Mouse (Mus musculus) right cerebral cortex, postnatal 25 days (tissue): Measurements from ENCODE around the gene Nckap5.

Experiments
- DNase-seq: peaks from one replicate; pipeline ENCODE4 v3.0.0; 2022

Gene Nckap5

GRCm38 (mm10) chr1:126764201-126764600 is 66.4 kb downstream of the Nckap5 start:
- no peak for DNase-seq

- no peak for DNase-seq
Observed at GRCm38 (mm10) chr1:126763192-126763591, 67.4 kb downstream of the Nckap5 start.

- no peak for DNase-seq
Observed at GRCm38 (mm10) chr1:126760386-126760785, 70.2 kb downstream of the Nckap5 start.

GRCm38 (mm10) chr1:126755682-126756081 is 74.9 kb downstream of the Nckap5 start:
- DNase-seq: no peak

DNA sequence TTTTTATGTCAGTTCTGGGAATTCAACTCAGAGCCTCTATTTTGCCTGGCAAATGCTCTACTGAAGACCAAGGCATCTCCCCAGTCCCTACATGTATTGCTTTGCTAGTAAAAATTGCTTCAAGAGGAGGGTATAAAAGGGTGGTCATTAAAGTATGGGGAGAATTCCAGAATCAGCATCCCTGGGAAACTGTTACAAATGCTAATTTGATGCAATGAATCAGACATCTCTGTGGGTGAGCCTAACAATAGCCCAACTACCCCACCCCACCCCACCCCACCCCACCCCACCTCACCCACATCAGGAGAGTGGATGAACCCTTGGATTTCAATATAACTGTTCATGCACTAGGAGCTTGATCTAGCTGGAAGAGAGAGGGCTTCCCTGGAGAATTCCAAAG is 77.0 kb downstream of the Nckap5 start:
- DNase-seq: no peak

DNA sequence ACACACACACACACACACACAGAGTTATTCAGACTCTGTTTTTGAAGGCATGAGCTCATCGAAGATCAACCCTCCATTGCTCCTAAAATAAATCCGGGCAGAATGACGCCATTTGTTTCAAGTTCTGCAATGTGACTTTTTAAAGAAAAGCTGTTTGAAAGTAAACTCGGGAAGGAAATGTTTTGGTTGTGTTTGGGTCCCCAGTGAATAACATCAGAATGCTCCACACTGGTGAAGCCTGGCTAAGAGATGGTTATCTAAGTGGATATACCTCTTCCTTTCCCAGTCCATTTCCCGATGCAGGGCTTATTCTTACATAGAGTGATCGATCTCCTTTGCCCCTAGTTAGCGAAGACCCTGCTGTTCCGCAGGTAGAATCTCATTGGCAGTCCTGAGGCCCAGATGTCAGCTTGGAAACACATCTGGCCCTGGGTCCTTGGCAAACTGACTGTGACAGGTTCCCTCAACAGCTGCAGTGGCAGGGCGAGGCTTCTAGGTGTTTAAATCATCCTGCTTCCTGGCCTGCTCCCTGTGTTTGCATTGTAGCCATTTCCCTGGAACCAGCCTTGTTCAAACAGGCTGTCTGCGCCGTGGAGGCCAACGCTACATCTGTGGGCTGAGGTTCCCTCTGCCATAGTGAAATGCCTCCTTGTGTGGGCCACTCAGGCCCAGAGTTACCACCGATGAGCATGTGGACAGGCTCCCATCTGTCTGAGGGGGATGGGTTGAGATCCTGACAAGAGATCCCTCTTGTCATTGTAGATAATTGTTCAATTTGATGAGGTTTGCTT is 78.2 kb downstream of the Nckap5 start:
- DNase-seq: no peak

- no peak for DNase-seq
Observed at GRCm38 (mm10) chr1:126751137-126751536, 79.5 kb downstream of the Nckap5 start.

DNA sequence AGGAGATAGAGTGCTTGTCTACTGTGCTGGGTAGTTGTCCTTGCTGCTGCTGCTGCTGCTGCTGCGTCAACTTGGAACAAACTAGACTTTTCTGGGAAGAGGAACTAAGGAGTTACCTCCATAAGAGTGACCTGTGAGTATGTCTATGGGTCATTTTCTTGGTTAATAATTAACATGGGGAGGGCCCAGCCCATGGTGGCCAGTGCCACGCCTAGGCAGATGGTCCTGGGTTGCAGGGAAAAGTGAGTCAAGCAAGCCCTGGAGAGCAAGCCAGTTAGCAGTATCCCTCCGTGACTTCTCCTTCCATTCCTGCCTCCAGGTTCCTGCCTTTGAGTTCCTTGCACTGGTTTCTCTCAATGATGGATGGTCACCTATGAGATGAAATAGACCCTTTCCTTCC is 80.4 kb downstream of the Nckap5 start:
- no peak for DNase-seq

DNA sequence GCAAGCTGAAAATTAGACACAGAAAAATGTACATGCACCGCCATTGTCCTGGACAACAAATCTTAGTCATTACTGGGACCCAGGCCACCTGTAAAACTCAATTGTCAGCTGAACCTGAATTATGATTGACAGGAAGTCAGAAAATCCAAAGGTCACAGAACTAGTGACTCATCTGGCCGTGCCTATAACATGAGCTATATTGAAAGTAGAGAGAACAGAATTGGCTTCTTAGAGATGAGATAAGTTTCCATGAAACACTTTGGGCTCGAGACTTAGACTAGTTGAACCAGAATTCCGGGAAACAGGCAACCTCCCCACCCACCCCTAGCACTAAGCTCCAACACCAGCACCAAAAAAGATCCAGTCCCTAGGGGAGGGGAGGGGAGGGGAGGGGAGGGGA is 82.7 kb downstream of the Nckap5 start:
- no peak for DNase-seq

- DNase-seq: no peak
Observed at GRCm38 (mm10) chr1:126745482-126746136, 85.0 kb downstream of the Nckap5 start.

DNA sequence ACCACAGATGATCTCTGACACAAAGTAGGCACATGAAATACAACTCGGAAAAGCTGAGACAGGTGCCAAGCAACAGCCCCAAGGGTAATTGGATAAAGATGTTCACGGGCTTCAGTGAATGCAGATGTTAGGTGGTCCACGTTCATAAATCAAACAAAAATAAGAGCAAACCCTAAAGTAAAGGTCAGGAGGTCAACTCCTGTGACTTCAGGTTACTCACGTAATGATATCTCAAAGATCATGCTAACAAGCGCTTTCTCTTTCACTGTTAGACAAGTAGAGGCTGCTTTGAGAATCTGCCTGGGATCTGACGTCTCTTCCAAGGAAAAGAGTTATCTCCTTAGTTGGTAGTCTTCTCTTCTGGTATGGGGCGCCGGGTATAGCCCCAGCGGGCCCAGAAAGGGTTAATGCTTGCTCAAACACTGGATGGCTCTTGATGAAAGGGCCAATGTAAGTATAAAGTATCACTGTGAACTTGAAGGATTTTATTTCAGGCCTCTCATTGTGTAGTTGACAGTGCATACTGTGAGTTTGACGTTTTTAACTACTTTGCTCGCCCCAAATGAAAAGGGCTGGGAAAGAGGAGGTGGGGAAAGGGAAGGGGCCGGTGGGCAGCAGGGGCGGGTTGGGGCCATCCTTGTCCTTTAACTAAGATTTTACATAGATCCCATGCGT is 85.8 kb downstream of the Nckap5 start:
- no peak for DNase-seq

- no peak for DNase-seq
Observed at GRCm38 (mm10) chr1:126738291-126738640, 92.3 kb downstream of the Nckap5 start.

DNA sequence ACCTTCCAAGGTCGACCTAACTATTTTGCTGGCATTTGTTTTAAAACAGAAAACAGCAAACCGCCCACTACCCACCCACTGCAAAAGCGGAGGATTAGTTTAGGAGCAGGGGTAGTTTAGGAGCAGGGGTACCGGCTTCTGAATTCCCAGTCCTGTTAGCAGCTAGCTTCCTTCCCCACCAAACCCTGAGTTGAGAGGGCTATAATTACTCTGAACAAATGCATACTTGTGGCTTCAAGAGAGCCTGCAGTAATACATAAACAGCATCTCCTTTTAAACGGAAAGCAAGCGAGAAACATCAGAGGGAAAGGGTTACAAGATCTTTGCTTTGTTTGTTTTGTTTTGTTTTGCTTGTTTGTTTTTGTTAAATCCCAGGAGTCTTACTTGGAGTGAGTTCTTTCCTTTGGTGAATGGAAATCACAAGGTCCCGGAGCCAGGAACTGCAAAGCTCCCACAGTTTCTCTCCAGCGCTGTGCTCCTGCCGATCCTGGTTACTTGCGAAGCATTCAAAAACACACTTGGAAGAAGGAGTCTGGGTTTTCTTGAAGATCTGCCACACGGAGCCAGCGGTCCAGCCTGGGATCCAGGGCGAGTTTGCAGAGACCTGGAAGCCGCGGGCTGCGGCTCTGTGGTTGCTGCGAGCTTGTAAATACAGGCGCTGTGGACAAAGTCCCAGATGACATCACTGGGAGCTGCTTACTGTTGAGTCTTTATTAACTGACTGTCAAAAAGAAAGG is 92.9 kb downstream of the Nckap5 start:
- peak; percentile 35 for DNase-seq

DNA sequence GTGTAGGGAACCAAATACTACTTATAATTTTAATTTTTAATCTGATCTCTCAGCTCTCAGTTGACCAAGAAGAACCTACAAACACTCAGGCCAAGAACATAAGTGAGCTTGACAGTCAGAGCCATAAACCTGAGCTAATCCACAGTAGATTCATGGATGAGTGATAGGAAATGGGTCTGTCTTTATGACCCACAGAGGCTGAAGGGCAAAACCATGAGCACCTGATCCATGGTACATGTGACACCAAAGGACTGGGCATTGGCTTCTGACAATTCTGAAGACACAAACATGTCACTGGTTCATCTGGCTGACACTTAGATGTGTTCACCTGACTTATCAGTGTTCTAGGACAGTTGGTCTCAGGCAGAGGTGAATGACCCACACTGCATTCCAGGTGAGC is 98.9 kb downstream of the Nckap5 start:
- no peak for DNase-seq

DNA sequence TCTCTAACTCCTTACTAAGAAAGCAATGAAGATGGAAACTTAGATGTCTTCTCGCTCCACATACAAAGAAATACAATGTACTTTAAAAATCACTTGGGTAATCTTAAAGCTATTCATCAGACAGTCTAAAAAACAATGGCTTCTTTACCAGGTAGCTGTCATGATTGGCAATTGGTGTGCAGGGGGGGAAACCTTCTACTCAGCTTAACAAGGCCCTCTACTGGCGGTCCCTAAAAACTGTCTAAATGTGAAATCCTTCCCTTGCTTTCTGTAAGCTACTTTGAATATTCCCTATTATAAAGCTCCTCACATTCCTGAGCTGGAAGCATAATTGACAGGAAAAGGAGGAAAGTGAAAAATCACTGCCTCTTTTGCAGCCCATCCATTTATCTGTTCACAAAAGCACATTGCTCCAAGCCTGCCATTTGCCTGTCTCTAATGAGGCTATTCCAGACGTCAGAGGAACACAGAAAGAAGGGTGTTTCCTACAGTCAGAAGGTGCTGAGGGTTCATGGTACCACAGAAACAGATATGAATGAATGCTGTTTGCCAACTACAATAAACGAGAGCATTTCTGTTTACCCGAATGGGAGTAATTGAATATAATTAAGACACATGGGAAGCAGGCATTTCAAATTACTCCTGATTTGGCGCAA is 104.1 kb downstream of the Nckap5 start:
- DNase-seq: no peak

GRCm38 (mm10) chr1:126725628-126726367 is 104.8 kb downstream of the Nckap5 start:
- no peak for DNase-seq

DNA sequence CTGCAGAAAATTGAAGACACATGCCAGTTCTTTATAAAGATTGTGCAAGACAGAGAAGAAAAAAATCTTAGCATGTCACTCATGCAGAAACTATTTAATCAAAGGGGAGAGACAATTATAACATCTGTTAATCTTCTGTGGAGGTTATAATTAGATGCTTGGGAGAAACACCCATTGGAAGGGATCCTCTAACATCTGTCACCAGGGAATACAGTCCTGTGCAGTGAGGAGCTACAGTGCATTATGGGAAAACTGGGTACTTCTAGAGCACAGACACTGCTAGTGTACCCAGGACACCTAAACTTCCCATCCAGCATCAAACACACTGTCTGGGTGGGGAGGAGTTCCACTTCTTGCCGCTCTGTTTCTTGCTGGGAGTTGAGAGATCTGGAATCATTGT is 108.7 kb downstream of the Nckap5 start:
- DNase-seq: no peak

DNA sequence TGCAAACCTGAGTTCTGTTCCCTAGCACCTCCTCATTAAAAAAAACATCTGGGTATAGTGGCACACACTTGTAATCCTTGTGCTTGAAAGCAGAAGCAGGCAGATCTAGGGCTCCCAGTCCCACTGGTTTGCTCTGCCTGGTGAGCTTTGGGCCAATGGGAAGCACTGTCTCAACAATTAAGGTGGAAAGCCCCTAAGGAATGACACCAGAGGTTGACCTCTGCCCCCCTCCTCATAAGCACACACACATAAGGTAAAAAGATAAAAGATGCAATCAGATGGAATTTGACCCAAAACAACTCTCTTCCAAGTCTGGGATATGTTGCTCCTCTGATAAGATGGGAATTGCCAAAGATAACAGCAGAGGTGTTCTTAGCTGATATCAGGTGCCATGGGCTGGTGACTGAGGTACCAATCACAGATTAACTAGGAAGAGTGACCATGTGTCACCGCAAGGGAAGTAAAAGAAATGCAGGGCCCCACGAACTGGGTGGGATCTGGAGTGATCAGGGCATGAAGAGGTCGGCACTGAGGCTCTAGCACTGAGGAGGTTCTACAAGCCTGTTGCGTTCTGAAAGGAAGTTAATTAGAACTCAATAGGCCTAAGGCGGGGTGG is 110.8 kb downstream of the Nckap5 start:
- DNase-seq: no peak

DNA sequence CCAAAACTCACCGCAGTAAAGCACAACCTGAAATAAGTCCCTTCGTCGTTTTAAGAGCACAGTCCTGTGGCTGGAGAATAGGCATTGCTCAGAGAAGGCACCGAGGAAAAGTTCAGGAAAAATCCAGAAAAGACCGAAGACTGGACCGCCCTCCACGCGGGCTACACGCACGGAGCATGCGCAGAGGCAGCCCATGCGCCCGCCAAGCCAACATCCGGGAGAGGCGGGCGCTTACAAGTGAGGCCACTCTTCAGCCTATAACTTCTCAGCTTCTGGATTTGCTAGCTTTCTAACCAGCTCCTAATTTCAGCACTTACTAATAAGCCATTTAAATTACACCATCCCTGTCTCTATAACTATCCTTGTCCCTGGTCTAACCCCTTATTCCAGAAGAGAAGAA is 124.0 kb downstream of the Nckap5 start:
- DNase-seq: no peak

DNA sequence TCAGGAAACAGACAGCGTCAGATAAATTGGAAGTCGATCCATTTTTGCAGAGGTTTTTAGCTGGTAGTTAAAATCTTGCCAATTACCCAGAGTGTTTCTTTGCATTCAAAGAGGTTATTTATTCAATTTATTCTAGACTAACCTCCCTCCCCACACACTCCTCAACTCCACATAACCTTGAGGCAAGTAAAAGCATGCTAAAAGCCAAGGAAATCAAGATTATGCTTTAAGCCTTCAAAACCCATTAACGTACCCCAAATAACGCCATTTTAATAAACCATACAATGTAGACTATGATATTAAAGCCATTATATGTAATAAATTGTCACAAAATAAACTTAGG is 129.7 kb downstream of the Nckap5 start:
- no peak for DNase-seq

- no peak for DNase-seq
Observed at GRCm38 (mm10) chr1:126700063-126700977, 130.3 kb downstream of the Nckap5 start.
